Comparison of ENCODE assay signal across 36 mouse cellular contexts in genomic region chr5:114046151-114046550, GRCm38 (mm10). TPM values are rescaled to one million over a fixed set of nuclear protein-coding genes. Genes with fewer than 3 reads are reported as not detected.
"Had no signal": no experiment of that assay in that cellular context is flagged by ENCODE, and none has a peak within 500 bp of the region (broad histone marks: within the 10 kb centered on the region; RNA-seq: fewer than 3 reads in every experiment).

No protein-coding gene starts in this region.

- H3K27me3 ChIP-seq: heart, embryonic 13.5 days; kidney, embryonic 15.5 days; limb, embryonic 15.5 days had no signal

- H3K4me3 ChIP-seq: heart, adult 2 months; heart, embryonic 13.5 days; heart, embryonic 15.5 days; hindbrain, embryonic 12.5 days; kidney, embryonic 15.5 days; limb, embryonic 13.5 days; limb, embryonic 15.5 days; liver, embryonic 12.5 days had no signal

- DNase-seq: gastrocnemius, postnatal 14 days; gastrocnemius, postnatal 36 days; heart, adult 11 months; heart, adult 2 months; heart, postnatal 14 days; heart, postnatal 36 days; kidney, adult 11 months; kidney, adult 2 months; kidney, adult 9 months; kidney, postnatal 14 days; kidney, postnatal 36 days; layer of hippocampus, adult 9-11 months; layer of hippocampus, postnatal 36 days had no signal

- H3K36me3 ChIP-seq: heart, embryonic 13.5 days; heart, embryonic 15.5 days; kidney, embryonic 15.5 days; limb, embryonic 13.5 days; limb, embryonic 15.5 days; liver, embryonic 12.5 days had no signal

- H3K27ac ChIP-seq: heart, adult 2 months; heart, embryonic 13.5 days; heart, embryonic 15.5 days; hindbrain, embryonic 12.5 days; hindbrain, embryonic 14.5 days; kidney, embryonic 15.5 days; kidney, postnatal 0 days; limb, embryonic 13.5 days; limb, embryonic 15.5 days; liver, embryonic 12.5 days; liver, embryonic 14.5 days had no signal

- H3K4me1 ChIP-seq: limb, embryonic 15.5 days had no signal

- H3K4me2 ChIP-seq: heart, embryonic 11.5 days; heart, embryonic 13.5 days; heart, embryonic 15.5 days; hindbrain, embryonic 12.5 days; hindbrain, embryonic 14.5 days; kidney, embryonic 15.5 days; limb, embryonic 13.5 days; limb, embryonic 15.5 days; liver, embryonic 12.5 days had no signal

- ATAC-seq: hindbrain, embryonic 16.5 days; intestine, embryonic 16.5 days; liver, embryonic 12.5 days had no signal

- H3K9me3 ChIP-seq: heart, embryonic 13.5 days; heart, embryonic 15.5 days; hindbrain, embryonic 12.5 days; kidney, embryonic 15.5 days; limb, embryonic 13.5 days; limb, embryonic 15.5 days; liver, embryonic 12.5 days had no signal

- H3K9ac ChIP-seq: heart, embryonic 13.5 days; heart, embryonic 15.5 days; hindbrain, embryonic 12.5 days; hindbrain, embryonic 14.5 days; kidney, embryonic 15.5 days; limb, embryonic 13.5 days; limb, embryonic 15.5 days; liver, embryonic 12.5 days; liver, embryonic 14.5 days had no signal

RNA-seq across cellular contexts. Expression of gene Dao, which starts 42.6 kb away (rescaled TPM):
- total RNA-seq: gastrocnemius, adult 8-10 months; gastrocnemius, postnatal 14 days; gastrocnemius, postnatal 36 days; heart, adult 2 months; heart, postnatal 14 days; heart, postnatal 36 days; hematopoietic stem cell, adult 5-6 weeks; layer of hippocampus, adult 18-20 months; layer of hippocampus, postnatal 14 days; left cerebral cortex, adult 18-20 months; left cerebral cortex, postnatal 10 days; left cerebral cortex, postnatal 36 days; liver, adult 2 months had no signal
- polyA plus RNA-seq: heart, adult 2 months; heart, embryonic 11.5 days; heart, embryonic 13.5 days; heart, embryonic 15.5 days; heart, postnatal 0 days; hindbrain, embryonic 12.5 days; hindbrain, embryonic 14.5 days; hindbrain, embryonic 16.5 days; limb, embryonic 11.5 days; limb, embryonic 13.5 days; limb, embryonic 15.5 days; liver, adult 2 months; liver, embryonic 12.5 days; liver, embryonic 14.5 days had no signal

RNA-seq across cellular contexts. Expression of gene Svop, which starts 45.2 kb away (rescaled TPM):
- total RNA-seq: gastrocnemius, adult 8-10 months; gastrocnemius, postnatal 14 days; gastrocnemius, postnatal 36 days; heart, adult 2 months; heart, postnatal 36 days; hematopoietic stem cell, adult 5-6 weeks; liver, adult 2 months had no signal
- polyA plus RNA-seq: heart, embryonic 11.5 days; heart, embryonic 15.5 days; heart, postnatal 0 days; liver, adult 2 months; liver, embryonic 12.5 days; liver, embryonic 14.5 days had no signal
